Mouse (Mus musculus) heart, postnatal 0 days (tissue): ENCODE measurements around the gene Map4k4.

Experiments
- CTCF ChIP-seq: IDR thresholded peaks from 2 replicates; pipeline ENCODE4 v1.5.1; 2016; ENCODE audit warnings: antibody characterized with exemption, control low read depth, low read depth
- EP300 ChIP-seq: IDR thresholded peaks from 2 replicates; pipeline ENCODE4 v1.6.1; 2016; ENCODE audit warnings: antibody characterized with exemption, low read depth

GRCm38 (mm10) chr1:40055963-40056362, 155.2 kb downstream of the Map4k4 start:
- TF ChIP-seq EP300: no peak
- TF ChIP-seq CTCF: no peak
